Mouse (Mus musculus): Measurements from ENCODE around the gene Rai14. TPM values are rescaled to one million over a fixed set of nuclear protein-coding genes. Genes with fewer than 3 reads are reported as not detected.

Rai14 gene
- polyA plus RNA-seq, 1 experiment from 2014 or later, result 25.6 TPM

DNA sequence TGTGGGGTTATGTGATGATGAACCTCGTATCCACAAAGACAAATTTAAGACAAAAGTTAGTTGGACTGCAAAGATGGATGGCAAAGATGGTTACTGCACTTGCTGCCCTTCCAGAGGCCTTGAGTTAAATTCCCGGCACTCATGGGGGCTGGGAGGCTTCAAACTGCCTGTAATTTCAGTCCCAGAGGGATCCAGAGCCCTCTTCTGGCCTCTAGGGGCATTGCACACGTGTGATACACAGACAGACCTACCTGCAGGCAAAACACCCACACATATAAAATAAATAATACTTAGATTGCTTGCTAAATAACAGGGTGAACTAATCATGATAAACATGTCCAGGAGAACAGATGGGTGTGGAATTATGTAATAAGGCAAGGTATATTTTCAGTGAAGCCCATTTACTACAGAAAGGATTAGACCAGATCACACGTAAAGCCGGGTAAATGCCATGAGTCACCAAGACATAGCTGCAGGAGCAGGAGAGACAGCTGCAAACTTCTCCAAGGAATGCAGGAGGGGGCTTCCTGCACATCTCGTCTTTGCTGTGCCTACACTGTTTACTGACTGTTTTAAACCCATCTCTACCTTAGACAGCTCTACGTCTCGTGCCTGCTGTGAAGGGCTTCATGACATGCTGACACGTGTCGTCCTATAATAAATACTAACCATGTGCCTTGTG, 5.7 kb downstream of the Rai14 start:
- H3K27me3 ChIP-seq (replicated peaks), result peaks cover 17% of the 10 kb centered on the region
- peaks cover 7% of the 10 kb centered on the region for H3K36me3 ChIP-seq
- no peak overlapping the region for H3K9ac ChIP-seq
- ATAC-seq (ENCODE audit: insufficient number of reproducible peaks, low FRiP score), result no peak
- no peak overlapping the region for H3K4me2 ChIP-seq
- no peak overlapping the region for H3K4me3 ChIP-seq
- H3K27ac ChIP-seq (ENCODE audit: poor library complexity, severe bottlenecking), result no peak overlapping the region
- WGBS, result 85% methylated on average over 10 of the region's 10 CpGs
- H3K4me1 ChIP-seq (replicated peaks), result peaks cover 4% of the 10 kb centered on the region; the same call in 1 of the 2 replicates
- H3K9me3 ChIP-seq (replicated peaks), result peaks cover 3% of the 10 kb centered on the region; the same call in 1 of the 2 replicates

- Histone ChIP-seq H3K27ac (ENCODE audit: poor library complexity, severe bottlenecking) (no peak overlapping the region), H3K9me3 (replicated peaks) (peaks cover 3% of the 10 kb centered on the region; the same call in 1 of the 2 replicates), H3K9ac (no peak overlapping the region), H3K4me2 (no peak overlapping the region), H3K4me3 (no peak overlapping the region), H3K4me1 (replicated peaks) (peaks cover 6% of the 10 kb centered on the region), H3K36me3 (peaks cover 7% of the 10 kb centered on the region), H3K27me3 (replicated peaks) (peaks cover 1% of the 10 kb centered on the region)
- 91% methylated on average over 6 of the region's 6 CpGs for WGBS
- no peak for ATAC-seq (ENCODE audit: insufficient number of reproducible peaks, low FRiP score)
Measured at GRCm38 (mm10) chr15:10707109-10707508, 7.3 kb downstream of the Rai14 start.

DNA sequence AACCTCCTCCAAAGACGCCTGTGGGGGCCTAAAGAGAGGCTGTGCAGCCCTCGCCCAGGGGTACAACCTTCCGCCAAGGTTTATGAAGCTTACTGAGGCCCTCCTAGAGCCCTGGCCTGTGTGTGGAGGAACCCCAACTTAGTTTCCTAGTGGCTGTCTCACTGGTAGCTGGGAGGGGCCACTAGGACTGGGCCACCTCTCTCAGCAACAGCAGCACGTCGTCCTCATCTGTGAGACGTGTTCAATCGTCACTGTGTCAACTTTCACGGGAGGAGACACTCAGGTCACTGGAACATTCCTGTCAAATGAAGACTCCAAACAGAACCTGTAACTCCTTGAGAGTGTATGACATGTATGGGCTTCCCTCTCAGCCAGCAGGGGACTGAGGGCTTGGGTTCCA, 8.0 kb downstream of the Rai14 start:
- Histone ChIP-seq H3K9me3 (replicated peaks) (peaks cover 3% of the 10 kb centered on the region; the same call in 1 of the 2 replicates), H3K27me3 (replicated peaks) (no peaks in the 10 kb centered on the region), H3K4me1 (replicated peaks) (peaks cover 12% of the 10 kb centered on the region), H3K36me3 (peaks cover 7% of the 10 kb centered on the region), H3K4me3 (no peak overlapping the region), H3K27ac (ENCODE audit: poor library complexity, severe bottlenecking) (no peak overlapping the region), H3K4me2 (no peak overlapping the region), H3K9ac (no peak overlapping the region)
- WGBS, result 64% methylated on average over 8 of the region's 8 CpGs
- no peak for ATAC-seq (ENCODE audit: insufficient number of reproducible peaks, low FRiP score)

GRCm38 (mm10) chr15:10705752-10706151, 8.7 kb downstream of the Rai14 start:
- H3K4me1 ChIP-seq (replicated peaks), result peaks cover 16% of the 10 kb centered on the region
- H3K9ac ChIP-seq, result no peak overlapping the region
- H3K4me2 ChIP-seq, result no peak overlapping the region
- no peak for ATAC-seq (ENCODE audit: insufficient number of reproducible peaks, low FRiP score)
- H3K4me3 ChIP-seq, result no peak overlapping the region
- H3K9me3 ChIP-seq (replicated peaks), result peaks cover 3% of the 10 kb centered on the region; the same call in 1 of the 2 replicates
- peaks cover 7% of the 10 kb centered on the region for H3K36me3 ChIP-seq
- no peaks in the 10 kb centered on the region for H3K27me3 ChIP-seq (replicated peaks)
- no peak overlapping the region for H3K27ac ChIP-seq (ENCODE audit: poor library complexity, severe bottlenecking)
- WGBS, result 81% methylated on average over 5 of the region's 5 CpGs

DNA sequence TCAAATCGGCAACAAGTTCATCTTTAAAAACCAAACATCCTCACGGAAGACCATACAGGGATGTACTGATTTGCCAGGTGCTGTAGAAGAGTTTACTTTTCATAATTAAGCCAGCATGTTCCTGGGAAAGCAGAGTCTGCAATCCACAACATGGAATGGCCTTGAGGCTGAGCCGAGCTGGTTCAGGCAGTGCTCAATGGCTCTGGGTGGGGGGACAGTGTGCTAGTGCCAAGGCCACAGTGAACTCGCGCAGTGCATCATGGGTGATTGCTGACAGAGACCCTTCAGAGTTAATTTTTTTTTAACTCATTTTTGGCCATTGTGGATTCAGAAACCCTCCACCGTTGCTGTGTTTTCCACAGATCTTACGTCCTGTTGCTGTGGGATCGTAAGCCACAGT, 10.1 kb downstream of the Rai14 start:
- Histone ChIP-seq H3K4me2 (no peak overlapping the region), H3K27ac (ENCODE audit: poor library complexity, severe bottlenecking) (no peak overlapping the region), H3K9ac (no peak overlapping the region), H3K4me3 (no peak overlapping the region), H3K4me1 (replicated peaks) (peaks cover 16% of the 10 kb centered on the region), H3K27me3 (replicated peaks) (no peaks in the 10 kb centered on the region), H3K36me3 (peaks cover 7% of the 10 kb centered on the region), H3K9me3 (replicated peaks) (peaks cover 3% of the 10 kb centered on the region; the same call in 1 of the 2 replicates)
- ATAC-seq (ENCODE audit: insufficient number of reproducible peaks, low FRiP score), result no peak
- 88% methylated on average over 8 of the region's 8 CpGs for WGBS

GRCm38 (mm10) chr15:10701571-10701970, 12.9 kb downstream of the Rai14 start:
- 69% methylated on average over 5 of the region's 5 CpGs for WGBS
- no peak for ATAC-seq (ENCODE audit: insufficient number of reproducible peaks, low FRiP score)
- no peak overlapping the region for H3K27ac ChIP-seq (ENCODE audit: poor library complexity, severe bottlenecking)
- no peak overlapping the region for H3K4me2 ChIP-seq
- H3K4me1 ChIP-seq (replicated peaks), result peaks cover 16% of the 10 kb centered on the region
- no peaks in the 10 kb centered on the region for H3K27me3 ChIP-seq (replicated peaks)
- H3K4me3 ChIP-seq, result no peak overlapping the region
- H3K9ac ChIP-seq, result no peak overlapping the region
- no peaks in the 10 kb centered on the region for H3K9me3 ChIP-seq (replicated peaks)
- H3K36me3 ChIP-seq, result no peaks in the 10 kb centered on the region

- 88% methylated on average over 9 of the region's 9 CpGs for WGBS
- peaks cover 16% of the 10 kb centered on the region for H3K4me1 ChIP-seq (replicated peaks)
- H3K36me3 ChIP-seq, result no peaks in the 10 kb centered on the region
- H3K9me3 ChIP-seq (replicated peaks), result no peaks in the 10 kb centered on the region
- H3K4me3 ChIP-seq, result no peak overlapping the region
- no peak for ATAC-seq (ENCODE audit: insufficient number of reproducible peaks, low FRiP score)
- H3K9ac ChIP-seq, result no peak overlapping the region
- H3K27me3 ChIP-seq (replicated peaks), result no peaks in the 10 kb centered on the region
- H3K27ac ChIP-seq (ENCODE audit: poor library complexity, severe bottlenecking), result no peak overlapping the region
- no peak overlapping the region for H3K4me2 ChIP-seq
Measured at GRCm38 (mm10) chr15:10700891-10701466, 13.4 kb downstream of the Rai14 start.

DNA sequence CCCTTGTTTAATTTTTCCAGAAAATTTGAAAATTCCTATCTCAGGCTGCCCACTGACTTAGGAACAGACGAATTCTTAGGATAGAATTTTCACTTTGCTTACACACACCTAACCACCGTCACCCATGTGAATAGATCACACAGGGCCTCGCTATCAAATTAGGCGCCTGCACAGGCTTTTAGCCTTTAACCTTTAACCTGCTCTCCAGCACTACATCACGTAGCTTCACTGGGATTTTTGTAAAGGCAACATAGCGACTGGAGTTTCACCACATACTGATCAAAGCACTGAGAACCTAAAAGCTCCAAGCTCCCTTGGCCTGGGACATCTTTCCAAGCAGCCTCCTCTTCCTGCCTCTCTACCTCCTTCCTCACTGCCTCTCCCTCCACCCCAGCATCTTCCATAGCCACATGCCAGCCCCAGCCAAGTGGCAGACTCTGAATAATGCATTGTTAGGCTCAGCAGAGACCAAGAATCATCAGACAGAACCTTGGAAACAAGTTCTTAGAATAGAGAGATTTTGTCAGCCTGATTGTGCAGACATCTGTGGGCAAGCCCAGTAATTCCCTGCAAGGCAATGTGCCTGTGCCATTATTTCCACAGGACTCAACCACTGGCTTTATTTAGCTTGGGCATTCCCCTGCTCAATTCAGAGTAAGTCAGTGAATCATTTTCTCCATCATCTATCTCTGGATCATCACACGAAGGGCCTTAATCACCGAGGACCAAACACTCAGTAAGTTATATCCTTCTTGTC, 17.8 kb downstream of the Rai14 start:
- no peak overlapping the region for H3K27ac ChIP-seq (ENCODE audit: poor library complexity, severe bottlenecking)
- 75% methylated on average over 8 of the region's 8 CpGs for WGBS
- peaks cover 6% of the 10 kb centered on the region; the same call in 1 of the 2 replicates for H3K4me1 ChIP-seq (replicated peaks)
- no peaks in the 10 kb centered on the region for H3K27me3 ChIP-seq (replicated peaks)
- no peaks in the 10 kb centered on the region for H3K9me3 ChIP-seq (replicated peaks)
- no peaks in the 10 kb centered on the region for H3K36me3 ChIP-seq
- no peak overlapping the region for H3K4me2 ChIP-seq
- H3K9ac ChIP-seq, result no peak overlapping the region
- ATAC-seq (ENCODE audit: insufficient number of reproducible peaks, low FRiP score), result no peak
- H3K4me3 ChIP-seq, result no peak overlapping the region

DNA sequence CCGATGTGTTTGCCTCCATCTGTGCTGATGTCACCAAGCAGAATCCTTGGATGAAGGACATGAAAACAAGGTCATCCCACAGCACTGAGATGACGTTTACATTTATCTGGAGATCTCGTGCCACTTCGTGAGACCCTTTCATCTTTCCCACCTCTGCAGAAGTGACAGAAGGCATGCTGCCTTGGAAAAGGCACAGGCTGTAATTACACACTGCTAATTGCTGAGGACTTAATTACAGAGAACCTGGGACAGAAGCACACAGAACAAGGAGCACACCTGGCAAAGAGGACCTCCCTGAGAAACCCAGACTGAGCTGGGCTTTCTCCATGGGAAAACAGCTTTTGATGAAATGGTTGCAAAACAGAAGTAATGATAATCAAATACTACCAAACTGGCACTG, 21.8 kb downstream of the Rai14 start:
- Histone ChIP-seq H3K9ac (no peak overlapping the region), H3K4me2 (no peak overlapping the region), H3K27ac (ENCODE audit: poor library complexity, severe bottlenecking) (no peak overlapping the region), H3K4me3 (no peak overlapping the region), H3K36me3 (no peaks in the 10 kb centered on the region), H3K27me3 (replicated peaks) (peaks cover 5% of the 10 kb centered on the region; the same call in 1 of the 2 replicates), H3K4me1 (replicated peaks) (peaks cover 27% of the 10 kb centered on the region), H3K9me3 (replicated peaks) (no peaks in the 10 kb centered on the region)
- no peak for ATAC-seq (ENCODE audit: insufficient number of reproducible peaks, low FRiP score)
- WGBS, result 52% methylated on average over 4 of the region's 4 CpGs

GRCm38 (mm10) chr15:10691481-10691880, 22.9 kb downstream of the Rai14 start:
- H3K9ac ChIP-seq, result no peak overlapping the region
- H3K36me3 ChIP-seq, result no peaks in the 10 kb centered on the region
- H3K4me3 ChIP-seq, result no peak overlapping the region
- no peak for ATAC-seq (ENCODE audit: insufficient number of reproducible peaks, low FRiP score)
- 44% methylated on average over 6 of the region's 6 CpGs for WGBS
- H3K4me2 ChIP-seq, result no peak overlapping the region
- peaks cover 30% of the 10 kb centered on the region for H3K4me1 ChIP-seq (replicated peaks)
- H3K27ac ChIP-seq (ENCODE audit: poor library complexity, severe bottlenecking), result no peak overlapping the region
- peaks cover 9% of the 10 kb centered on the region for H3K27me3 ChIP-seq (replicated peaks)
- no peaks in the 10 kb centered on the region for H3K9me3 ChIP-seq (replicated peaks)

GRCm38 (mm10) chr15:10690973-10691372, 23.5 kb downstream of the Rai14 start:
- peaks cover 10% of the 10 kb centered on the region for H3K27me3 ChIP-seq (replicated peaks)
- H3K4me2 ChIP-seq, result no peak overlapping the region
- no peaks in the 10 kb centered on the region for H3K9me3 ChIP-seq (replicated peaks)
- peaks cover 34% of the 10 kb centered on the region for H3K4me1 ChIP-seq (replicated peaks)
- no peaks in the 10 kb centered on the region for H3K36me3 ChIP-seq
- H3K9ac ChIP-seq, result no peak overlapping the region
- H3K4me3 ChIP-seq, result no peak overlapping the region
- H3K27ac ChIP-seq (ENCODE audit: poor library complexity, severe bottlenecking), result no peak overlapping the region
- ATAC-seq (ENCODE audit: insufficient number of reproducible peaks, low FRiP score), result no peak
- 71% methylated on average over 5 of the region's 5 CpGs for WGBS
